Mouse (Mus musculus) ovary, adult 18-20 months (tissue): Measurements from ENCODE around the gene Irgm2.
"Not testable (repeated sequence)": the region's sequence is repeated elsewhere in the genome, so short reads cannot be mapped to it uniquely, and the experiment has no call there.

Source experiments
- DNase-seq: peaks from one replicate; pipeline ENCODE4 v3.0.0; 2022; ENCODE audit warnings: low spot score, mixed read lengths

Irgm2 gene

GRCm38 (mm10) chr11:58199229-58200037, at the start of gene Irgm2, which contains the start of gene Igtp:
Irgm2 (plus strand) TSS chr11:58199618.
Igtp (plus strand) TSS chr11:58199556.
- DNase-seq = peak; percentile 75

- DNase-seq = no peak
These were observed 44.0 kb upstream of the Irgm2 start for GRCm38 (mm10) chr11:58155458-58155857.

- no peak for DNase-seq
These were observed 42.5 kb upstream of the Irgm2 start for GRCm38 (mm10) chr11:58156871-58157270.

- DNase-seq = no peak
These were observed 34.3 kb upstream of the Irgm2 start for GRCm38 (mm10) chr11:58165072-58165471.

- DNase-seq = no peak
These were observed 31.6 kb upstream of the Irgm2 start for GRCm38 (mm10) chr11:58167822-58168166.

- DNase-seq = peak; percentile 75
These were observed 31.1 kb upstream of the Irgm2 start, which contains the start of gene Gemin5 for GRCm38 (mm10) chr11:58168167-58168915. Gemin5 (minus strand) TSS chr11:58168539.

- DNase-seq = no peak
These were observed 29.8 kb upstream of the Irgm2 start for GRCm38 (mm10) chr11:58169666-58170065.

- DNase-seq = peak; percentile 90
These were observed 27.8 kb upstream of the Irgm2 start, which contains the start of gene Mrpl22 for GRCm38 (mm10) chr11:58171459-58172091. Mrpl22 (plus strand) TSS chr11:58171661.

GRCm38 (mm10) chr11:58179563-58179962, 19.9 kb upstream of the Irgm2 start:
- peak; percentile 51 for DNase-seq

GRCm38 (mm10) chr11:58179986-58180385, 19.4 kb upstream of the Irgm2 start:
- DNase-seq = not testable (repeated sequence)

- no peak for DNase-seq
These were observed 18.7 kb upstream of the Irgm2 start for GRCm38 (mm10) chr11:58180756-58181155.

- DNase-seq = no peak
These were observed 15.8 kb upstream of the Irgm2 start for GRCm38 (mm10) chr11:58183579-58183978.

- no peak for DNase-seq
These were observed 9.7 kb upstream of the Irgm2 start for GRCm38 (mm10) chr11:58189675-58190074.

GRCm38 (mm10) chr11:58193326-58193725, 6.1 kb upstream of the Irgm2 start:
- no peak for DNase-seq

- DNase-seq = no peak
These were observed 5.4 kb upstream of the Irgm2 start for GRCm38 (mm10) chr11:58193860-58194520.

GRCm38 (mm10) chr11:58198663-58199062, 755 bp upstream of the Irgm2 start:
- DNase-seq = no peak

- DNase-seq = no peak
These were observed 808 bp downstream of the Irgm2 start for GRCm38 (mm10) chr11:58200226-58200625.

- no peak for DNase-seq
These were observed 1.6 kb downstream of the Irgm2 start for GRCm38 (mm10) chr11:58201052-58201451.

- DNase-seq = no peak
These were observed 11.0 kb downstream of the Irgm2 start for GRCm38 (mm10) chr11:58210321-58210886.

- DNase-seq = no peak
These were observed 11.8 kb downstream of the Irgm2 start for GRCm38 (mm10) chr11:58211062-58211681.

GRCm38 (mm10) chr11:58211682-58212067, 12.3 kb downstream of the Irgm2 start:
- DNase-seq = no peak
